Mouse (Mus musculus): ENCODE data around the gene Zbtb46. TPM values are rescaled to one million over a fixed set of nuclear protein-coding genes. Genes with fewer than 3 reads are reported as not detected.

Zbtb46 gene
- polyA plus RNA-seq, 1 experiment from 2014 or later = 16.1 TPM

DNA sequence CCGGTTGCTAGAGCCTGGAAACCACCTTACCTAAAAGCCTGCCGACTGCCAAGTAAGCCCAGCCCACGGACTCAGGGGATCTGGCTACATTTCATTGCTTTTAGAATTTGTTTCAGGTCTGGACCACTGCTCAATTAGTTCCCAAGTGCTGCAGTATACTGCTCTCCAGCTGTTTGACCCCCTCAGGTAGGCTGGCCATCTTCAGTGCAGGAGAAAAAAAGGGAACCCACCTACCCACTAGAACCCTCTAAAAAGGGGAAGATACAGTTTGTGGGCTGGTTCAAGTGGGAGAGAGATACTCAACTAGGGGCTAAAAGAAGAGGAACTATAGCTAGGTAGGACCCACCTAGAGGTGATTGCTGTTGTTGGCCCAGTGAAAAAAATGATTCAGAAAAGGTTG lies 33.0 kb upstream of the Zbtb46 start:
- ATAC-seq (replicated peaks; ENCODE audit: low FRiP score) (no peak), DNase-seq (ENCODE audit: low spot score) (no peak)
- H3K36me3 ChIP-seq (ENCODE audit: control insufficient read depth, insufficient read depth, low read length) = no peaks in the 10 kb centered on the region
- WGBS = 53% methylated on average over 3 of the region's 3 CpGs
- H3K4me3 ChIP-seq (ENCODE audit: low read depth, low read length) = no peak overlapping the region
- H3K9me3 ChIP-seq (ENCODE audit: control insufficient read depth, low read length) = no peaks in the 10 kb centered on the region
- H3K27me3 ChIP-seq (ENCODE audit: control insufficient read depth, insufficient read depth, low read length) = no peaks in the 10 kb centered on the region
- no peak overlapping the region for H3K27ac ChIP-seq (ENCODE audit: low read depth, low read length)
- H3K4me2 ChIP-seq (ENCODE audit: low read depth, low read length, severe bottlenecking) = no peak overlapping the region
- no peak overlapping the region for H3K9ac ChIP-seq (ENCODE audit: low read length)
- H3K4me1 ChIP-seq (replicated peaks; ENCODE audit: control insufficient read depth, insufficient read depth, low read length) = no peaks in the 10 kb centered on the region

DNA sequence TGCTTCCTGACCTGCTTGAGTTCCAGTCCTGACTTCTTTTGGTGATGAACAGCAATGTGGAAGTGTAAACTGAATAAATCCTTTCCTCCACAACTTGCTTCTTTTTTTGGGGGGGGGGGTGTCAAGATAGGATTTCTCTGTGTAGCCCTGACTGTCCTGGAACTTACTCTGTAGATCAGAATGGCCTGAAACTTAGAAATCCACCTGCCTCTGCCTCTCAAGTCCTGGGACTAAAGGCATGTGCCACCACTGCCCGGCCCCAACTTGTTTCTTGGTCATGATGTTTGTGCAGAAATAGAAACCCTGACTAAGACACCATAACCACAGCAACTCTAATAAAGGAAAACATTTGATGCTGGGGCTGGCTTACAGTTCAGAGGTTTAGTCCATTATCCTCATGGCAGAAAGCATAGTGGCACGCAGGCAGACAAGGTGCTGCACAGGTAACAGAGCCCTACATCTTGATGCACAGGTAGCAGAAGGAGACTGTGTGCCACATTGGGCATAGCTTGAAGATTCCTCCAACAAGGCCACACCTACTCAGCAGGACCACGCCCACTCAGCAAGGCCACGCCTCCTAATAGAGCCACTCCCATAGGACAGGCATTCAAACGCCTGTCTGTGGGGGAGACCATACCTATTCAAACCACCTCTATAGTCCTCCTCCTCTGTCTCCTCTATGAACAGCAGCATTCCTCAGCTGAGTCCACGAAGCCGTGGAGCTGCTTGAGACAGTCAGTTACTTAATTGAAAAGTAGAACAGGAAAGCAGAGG lies 32.4 kb upstream of the Zbtb46 start:
- H3K27me3 ChIP-seq (ENCODE audit: control insufficient read depth, insufficient read depth, low read length) = no peaks in the 10 kb centered on the region
- no peak overlapping the region for H3K4me2 ChIP-seq (ENCODE audit: low read depth, low read length, severe bottlenecking)
- H3K4me1 ChIP-seq (replicated peaks; ENCODE audit: control insufficient read depth, insufficient read depth, low read length) = no peaks in the 10 kb centered on the region
- no peak overlapping the region for H3K4me3 ChIP-seq (ENCODE audit: low read depth, low read length)
- WGBS = 24% methylated on average over 7 of the region's 7 CpGs
- no peak overlapping the region for H3K9ac ChIP-seq (ENCODE audit: low read length)
- no peak overlapping the region for H3K27ac ChIP-seq (ENCODE audit: low read depth, low read length)
- no peaks in the 10 kb centered on the region for H3K36me3 ChIP-seq (ENCODE audit: control insufficient read depth, insufficient read depth, low read length)
- ATAC-seq (replicated peaks; ENCODE audit: low FRiP score) (no peak), DNase-seq (ENCODE audit: low spot score) (no peak)
- no peaks in the 10 kb centered on the region for H3K9me3 ChIP-seq (ENCODE audit: control insufficient read depth, low read length)

DNA sequence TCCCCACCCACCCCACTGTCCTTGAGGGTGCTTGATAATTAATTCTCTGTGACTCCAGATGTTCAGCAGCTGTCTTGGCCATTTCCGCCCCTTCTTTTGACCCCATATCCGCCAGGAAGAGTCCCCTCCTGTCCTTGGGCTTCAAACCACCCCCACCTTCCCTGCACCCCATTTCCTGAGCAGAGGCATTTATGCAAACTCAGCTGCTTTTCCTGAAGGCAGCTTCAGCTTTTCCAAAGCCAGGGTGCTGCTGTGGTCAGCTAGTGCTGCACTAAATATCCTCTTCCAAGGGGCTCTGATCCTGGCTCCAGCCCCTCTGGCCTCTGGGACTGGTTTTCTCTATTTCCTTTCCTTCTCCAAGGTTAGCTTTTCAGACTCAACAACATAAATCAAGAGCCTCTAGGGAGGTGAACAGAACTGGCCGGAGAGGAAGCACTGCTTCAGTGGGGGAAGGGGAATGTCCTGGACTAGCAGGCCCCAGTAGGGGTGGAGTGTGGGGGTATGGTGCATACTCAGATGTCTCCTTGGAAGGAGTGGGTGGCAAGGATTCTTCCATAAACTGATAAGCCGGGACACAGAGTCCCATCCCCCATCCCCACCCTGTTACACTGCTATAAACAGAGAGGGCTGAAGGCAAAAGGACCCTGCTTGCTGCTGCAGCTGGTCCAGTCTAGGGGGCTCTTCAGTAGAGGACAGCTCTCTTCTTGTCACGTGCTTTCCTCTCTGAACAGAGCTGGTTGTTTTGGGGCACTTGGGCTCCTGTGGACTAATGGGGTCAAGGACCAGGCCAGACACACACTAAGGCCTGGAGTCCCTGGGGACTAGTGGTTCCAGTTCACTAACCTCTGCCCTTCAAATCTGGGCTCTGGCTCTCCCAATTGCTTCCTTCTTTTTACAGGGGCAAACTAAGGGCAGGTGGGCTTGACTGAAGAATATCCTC lies 28.4 kb upstream of the Zbtb46 start:
- Histone ChIP-seq H3K4me3 (ENCODE audit: low read depth, low read length) (no peak overlapping the region), H3K4me1 (replicated peaks; ENCODE audit: control insufficient read depth, insufficient read depth, low read length) (no peaks in the 10 kb centered on the region), H3K27ac (ENCODE audit: low read depth, low read length) (0 out of 2 replicates have a peak overlapping the region, but pooled peaks have one; percentile 27), H3K36me3 (ENCODE audit: control insufficient read depth, insufficient read depth, low read length) (no peaks in the 10 kb centered on the region), H3K9me3 (ENCODE audit: control insufficient read depth, low read length) (no peaks in the 10 kb centered on the region), H3K27me3 (ENCODE audit: control insufficient read depth, insufficient read depth, low read length) (no peaks in the 10 kb centered on the region), H3K4me2 (ENCODE audit: low read depth, low read length, severe bottlenecking) (no peak overlapping the region), H3K9ac (ENCODE audit: low read length) (no peak overlapping the region)
- DNase-seq (ENCODE audit: low spot score) (no peak), ATAC-seq (replicated peaks; ENCODE audit: low FRiP score) (no peak)
- 33% methylated on average over 5 of the region's 5 CpGs for WGBS

GRCm38 (mm10) chr2:181485741-181486140 lies 26.5 kb upstream of the Zbtb46 start:
- 35% methylated on average over 1 of the region's 1 CpGs for WGBS
- H3K4me3 ChIP-seq (ENCODE audit: low read depth, low read length) = no peak overlapping the region
- H3K27ac ChIP-seq (ENCODE audit: low read depth, low read length) = no peak overlapping the region
- no peak overlapping the region for H3K4me2 ChIP-seq (ENCODE audit: low read depth, low read length, severe bottlenecking)
- ATAC-seq (replicated peaks; ENCODE audit: low FRiP score) (no peak), DNase-seq (ENCODE audit: low spot score) (no peak)
- H3K27me3 ChIP-seq (ENCODE audit: control insufficient read depth, insufficient read depth, low read length) = no peaks in the 10 kb centered on the region
- no peaks in the 10 kb centered on the region for H3K36me3 ChIP-seq (ENCODE audit: control insufficient read depth, insufficient read depth, low read length)
- H3K9ac ChIP-seq (ENCODE audit: low read length) = no peak overlapping the region
- H3K4me1 ChIP-seq (replicated peaks; ENCODE audit: control insufficient read depth, insufficient read depth, low read length) = no peaks in the 10 kb centered on the region
- no peaks in the 10 kb centered on the region for H3K9me3 ChIP-seq (ENCODE audit: control insufficient read depth, low read length)

DNA sequence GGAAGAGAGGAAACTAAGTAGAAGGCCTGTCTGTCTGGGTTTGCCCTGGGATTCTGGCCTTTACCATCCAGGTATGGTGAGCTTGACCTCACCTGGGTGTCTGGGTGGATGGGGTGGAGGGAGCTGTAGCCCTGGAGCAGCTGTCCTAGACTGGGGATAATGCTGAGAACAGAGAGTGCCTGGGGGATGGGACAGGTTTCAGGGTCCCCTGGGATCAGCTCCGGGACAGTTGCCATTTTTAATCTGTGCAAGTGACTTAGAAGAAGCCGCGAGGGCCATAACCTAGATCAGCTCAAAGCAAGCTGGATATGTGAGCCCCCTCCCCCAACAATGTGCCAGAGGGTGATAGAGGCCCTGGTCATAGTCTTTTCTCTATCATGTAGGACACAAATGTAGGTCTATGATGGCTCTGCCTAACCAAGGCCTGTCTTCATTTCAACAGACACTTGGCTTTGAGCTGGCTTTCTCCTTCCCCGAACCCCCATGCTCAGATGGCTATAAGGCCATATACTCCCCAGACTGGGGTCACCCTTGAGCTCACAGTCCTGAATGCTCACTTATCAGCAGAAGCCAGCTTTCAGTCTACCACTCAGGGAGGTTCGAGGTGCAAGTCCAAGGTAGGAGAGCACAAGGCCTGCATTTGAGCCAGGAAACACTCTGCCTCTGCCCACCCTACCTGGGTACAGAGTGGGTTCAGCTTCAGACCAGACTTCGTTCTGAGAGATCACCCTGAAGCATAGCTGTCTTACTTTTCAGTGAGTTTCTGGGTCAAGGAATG lies 25.4 kb upstream of the Zbtb46 start:
- Histone ChIP-seq H3K9me3 (ENCODE audit: control insufficient read depth, low read length) (no peaks in the 10 kb centered on the region), H3K4me1 (replicated peaks; ENCODE audit: control insufficient read depth, insufficient read depth, low read length) (no peaks in the 10 kb centered on the region), H3K4me3 (ENCODE audit: low read depth, low read length) (no peak overlapping the region), H3K27me3 (ENCODE audit: control insufficient read depth, insufficient read depth, low read length) (no peaks in the 10 kb centered on the region), H3K9ac (ENCODE audit: low read length) (no peak overlapping the region), H3K36me3 (ENCODE audit: control insufficient read depth, insufficient read depth, low read length) (no peaks in the 10 kb centered on the region), H3K4me2 (ENCODE audit: low read depth, low read length, severe bottlenecking) (no peak overlapping the region), H3K27ac (ENCODE audit: low read depth, low read length) (no peak overlapping the region)
- WGBS = 76% methylated on average over 6 of the region's 6 CpGs
- DNase-seq (ENCODE audit: low spot score) = no peak
- no peak for ATAC-seq (replicated peaks; ENCODE audit: low FRiP score)

DNA sequence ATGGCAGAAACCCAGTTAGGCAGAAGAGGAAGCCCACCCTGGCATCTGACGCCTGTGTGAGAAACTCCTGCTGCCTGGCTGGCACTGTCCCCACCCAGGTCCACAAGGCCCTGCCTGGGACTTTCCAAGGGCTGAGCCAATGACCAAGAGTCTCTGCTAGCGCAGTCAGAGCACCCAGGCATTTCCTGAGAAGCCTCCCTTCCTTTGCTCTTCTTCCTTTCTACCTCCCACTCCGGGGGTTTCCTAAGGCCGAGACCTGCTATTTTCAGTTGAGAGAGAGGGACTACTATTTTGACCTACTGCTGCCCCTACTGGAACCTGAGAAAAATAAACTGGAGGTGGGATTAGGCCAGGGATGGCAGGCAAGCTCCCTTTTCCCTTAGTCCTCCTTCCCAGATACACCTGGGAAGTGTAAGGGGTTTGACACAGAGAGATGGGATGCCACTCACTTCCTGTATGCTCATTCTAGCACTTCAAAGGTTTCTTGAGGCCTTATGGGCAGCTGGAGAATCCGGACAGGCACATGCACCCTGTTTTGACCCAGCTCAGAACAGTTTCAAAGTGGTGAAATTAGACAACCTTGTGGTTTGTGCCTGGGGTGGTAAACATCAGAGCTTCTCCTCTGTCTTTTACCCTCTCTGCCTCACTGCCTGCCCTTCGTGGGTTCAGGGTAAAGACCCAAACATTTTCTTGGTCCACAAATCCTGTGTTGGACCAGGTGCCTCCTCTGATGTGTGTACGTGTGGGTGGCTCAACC lies 24.5 kb upstream of the Zbtb46 start:
- DNase-seq (ENCODE audit: low spot score) (no peak), ATAC-seq (replicated peaks; ENCODE audit: low FRiP score) (no peak)
- Histone ChIP-seq H3K27me3 (ENCODE audit: control insufficient read depth, insufficient read depth, low read length) (no peaks in the 10 kb centered on the region), H3K4me3 (ENCODE audit: low read depth, low read length) (no peak overlapping the region), H3K4me2 (ENCODE audit: low read depth, low read length, severe bottlenecking) (no peak overlapping the region), H3K4me1 (replicated peaks; ENCODE audit: control insufficient read depth, insufficient read depth, low read length) (no peaks in the 10 kb centered on the region), H3K9ac (ENCODE audit: low read length) (no peak overlapping the region), H3K27ac (ENCODE audit: low read depth, low read length) (no peak overlapping the region), H3K36me3 (ENCODE audit: control insufficient read depth, insufficient read depth, low read length) (no peaks in the 10 kb centered on the region), H3K9me3 (ENCODE audit: control insufficient read depth, low read length) (no peaks in the 10 kb centered on the region)
- 36% methylated on average over 7 of the region's 7 CpGs for WGBS

- H3K9ac ChIP-seq (ENCODE audit: low read length) = no peak overlapping the region
- no peak for DNase-seq (ENCODE audit: low spot score)
- WGBS = 59% methylated on average over 2 of the region's 2 CpGs
- H3K27ac ChIP-seq (ENCODE audit: low read depth, low read length) = no peak overlapping the region
- H3K4me2 ChIP-seq (ENCODE audit: low read depth, low read length, severe bottlenecking) = no peak overlapping the region
- H3K9me3 ChIP-seq (ENCODE audit: control insufficient read depth, low read length) = no peaks in the 10 kb centered on the region
- no peak overlapping the region for H3K4me3 ChIP-seq (ENCODE audit: low read depth, low read length)
- no peaks in the 10 kb centered on the region for H3K27me3 ChIP-seq (ENCODE audit: control insufficient read depth, insufficient read depth, low read length)
- no peak for ATAC-seq (replicated peaks; ENCODE audit: low FRiP score)
- no peaks in the 10 kb centered on the region for H3K4me1 ChIP-seq (replicated peaks; ENCODE audit: control insufficient read depth, insufficient read depth, low read length)
- no peaks in the 10 kb centered on the region for H3K36me3 ChIP-seq (ENCODE audit: control insufficient read depth, insufficient read depth, low read length)
Observed at GRCm38 (mm10) chr2:181483120-181483519, 23.9 kb upstream of the Zbtb46 start.
